Mouse (Mus musculus): ENCODE results near the gene Cope. TPM values are rescaled to one million over a fixed set of nuclear protein-coding genes. Genes with fewer than 3 reads are reported as not detected.

Cope gene
- total RNA-seq, 2 experiments from 2014 or later, result 203 to 216 TPM

DNA sequence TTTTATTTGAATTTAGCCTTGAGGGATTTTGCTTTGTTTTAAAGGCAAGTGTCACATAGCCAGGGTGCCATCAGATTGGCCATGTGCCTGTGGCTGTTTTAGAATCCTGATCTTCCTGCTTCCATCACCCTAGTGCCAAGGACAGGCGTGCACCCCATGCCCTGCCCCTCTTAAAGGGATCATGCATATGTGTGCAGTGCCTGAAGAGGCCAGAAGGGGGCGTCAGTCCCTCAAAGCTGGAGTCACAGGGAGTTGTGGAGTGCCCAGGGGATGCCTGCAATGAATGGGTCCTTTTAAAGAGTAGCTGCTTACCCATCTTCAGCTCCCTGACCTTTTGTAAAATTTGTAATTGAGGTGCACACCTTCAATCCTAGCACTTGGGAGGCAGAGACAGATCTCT, 7.0 kb downstream of the Cope start:
- peak; percentile 49 for DNase-seq

GRCm38 (mm10) chr8:70313399-70313798, 11.1 kb downstream of the Cope start:
- peak; percentile 65 for DNase-seq

DNA sequence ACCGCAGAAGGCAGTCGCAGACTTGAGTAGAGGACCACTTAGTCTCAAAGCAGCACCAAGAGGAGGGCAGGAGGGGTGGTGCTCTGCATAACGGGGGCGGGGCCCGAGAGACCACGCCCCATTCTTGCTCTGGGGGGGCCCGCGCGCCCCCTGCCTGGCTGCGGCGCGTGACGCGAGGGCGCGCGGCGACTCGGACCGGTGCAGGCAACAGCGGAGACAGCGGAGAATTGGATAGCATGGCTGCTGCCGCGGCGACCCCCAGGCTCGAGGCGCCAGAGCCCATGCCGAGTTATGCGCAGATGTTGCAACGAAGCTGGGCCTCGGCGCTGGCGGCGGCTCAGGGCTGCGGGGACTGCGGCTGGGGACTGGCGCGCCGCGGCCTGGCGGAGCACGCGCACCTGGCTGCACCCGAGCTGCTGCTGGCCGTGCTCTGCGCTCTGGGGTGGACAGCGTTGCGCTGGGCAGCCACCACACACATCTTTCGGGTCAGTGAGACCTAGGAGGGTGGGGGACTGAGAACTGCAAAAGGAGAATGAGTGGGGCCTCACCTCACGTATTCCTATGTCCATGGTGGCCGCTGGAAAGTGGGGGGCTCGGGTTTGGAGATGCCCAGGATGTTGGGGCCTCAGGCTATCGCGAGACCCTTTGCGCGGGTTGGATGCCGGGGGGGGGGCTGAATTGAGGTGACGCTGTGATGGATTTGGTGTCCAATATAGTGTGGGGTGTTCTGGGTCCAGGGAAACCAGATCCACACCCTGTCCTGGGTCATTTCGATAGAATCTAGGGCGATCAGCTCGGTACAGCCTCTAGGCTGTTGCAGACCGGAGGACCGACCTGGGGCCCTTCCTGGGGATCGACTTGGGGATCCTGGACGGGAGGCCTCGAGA, 13.5 kb downstream of the Cope start, which contains the start of gene Cers1:
Gene Cers1 (plus strand): TSS at position 152 of the 887 bp plus-strand sequence.
- peak; percentile 78 for DNase-seq

- peak; percentile 66 for DNase-seq
Measured at GRCm38 (mm10) chr8:70316511-70317504, 14.5 kb downstream of the Cope start.

DNA sequence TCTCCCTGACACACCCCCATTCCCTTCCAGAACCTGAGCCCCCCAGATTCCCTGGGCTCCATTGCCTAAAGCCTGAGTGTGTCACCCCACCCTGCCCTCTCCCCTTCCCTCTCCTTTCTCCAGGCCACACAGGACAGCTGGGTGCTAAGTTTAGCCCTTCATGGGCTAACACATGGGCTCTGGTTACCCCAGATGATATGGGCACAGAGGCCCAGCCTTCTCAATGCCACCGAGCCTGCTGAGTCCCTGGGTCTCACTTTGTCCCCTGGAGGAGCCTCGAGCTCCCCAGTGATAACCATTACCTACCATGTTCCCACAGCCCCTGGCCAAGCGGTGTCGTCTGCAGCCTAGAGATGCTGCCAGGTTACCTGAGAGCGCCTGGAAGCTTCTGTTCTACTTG, 15.6 kb downstream of the Cope start:
- no peak for DNase-seq

DNA sequence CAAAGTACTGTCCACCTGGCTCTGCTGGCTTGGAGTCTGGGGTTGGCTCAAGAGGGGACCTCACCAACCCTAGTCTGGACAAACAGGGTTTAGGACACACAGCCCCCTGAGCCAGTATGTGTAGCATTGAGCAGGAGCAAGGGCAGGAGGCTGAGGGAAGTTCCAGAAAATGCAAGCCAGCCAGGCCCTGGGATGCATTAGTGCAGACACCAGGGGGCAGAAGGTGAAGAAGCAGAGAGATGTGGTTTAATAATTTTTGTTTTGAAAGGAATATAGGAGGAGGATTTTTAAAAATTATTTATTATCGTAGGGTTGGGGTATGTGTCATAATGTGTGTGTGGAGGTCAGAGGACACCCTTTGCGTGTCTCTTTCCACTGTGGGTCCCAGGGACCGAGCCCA, 21.4 kb downstream of the Cope start:
- DNase-seq, result no peak

- no peak for DNase-seq
Measured at GRCm38 (mm10) chr8:70327512-70327911, 25.2 kb downstream of the Cope start.

GRCm38 (mm10) chr8:70329124-70329834, 27.0 kb downstream of the Cope start, which contains the start of gene Gdf1:
Gdf1 (plus strand) TSS chr8:70329817.
- no peak for DNase-seq

GRCm38 (mm10) chr8:70329835-70330740, 27.8 kb downstream of the Cope start:
- peak; percentile 42 for DNase-seq

DNA sequence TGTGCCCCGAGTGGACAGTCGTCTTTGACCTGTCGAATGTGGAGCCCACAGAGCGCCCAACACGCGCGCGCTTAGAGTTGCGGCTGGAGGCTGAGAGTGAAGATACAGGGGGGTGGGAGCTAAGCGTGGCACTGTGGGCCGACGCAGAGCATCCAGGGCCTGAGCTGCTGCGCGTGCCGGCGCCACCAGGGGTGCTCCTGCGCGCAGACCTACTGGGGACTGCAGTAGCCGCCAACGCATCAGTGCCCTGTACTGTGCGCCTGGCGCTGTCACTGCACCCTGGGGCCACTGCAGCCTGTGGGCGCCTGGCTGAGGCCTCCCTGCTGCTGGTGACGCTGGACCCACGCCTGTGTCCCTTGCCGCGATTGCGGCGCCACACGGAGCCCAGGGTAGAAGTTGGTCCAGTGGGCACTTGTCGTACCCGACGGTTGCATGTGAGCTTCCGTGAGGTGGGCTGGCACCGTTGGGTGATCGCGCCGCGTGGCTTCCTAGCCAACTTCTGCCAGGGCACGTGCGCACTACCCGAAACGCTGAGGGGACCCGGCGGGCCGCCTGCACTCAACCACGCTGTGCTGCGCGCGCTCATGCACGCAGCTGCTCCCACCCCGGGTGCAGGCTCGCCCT, 28.5 kb downstream of the Cope start:
- peak; percentile 81 for DNase-seq

GRCm38 (mm10) chr8:70331526-70331925, 29.2 kb downstream of the Cope start:
- DNase-seq, result no peak

DNA sequence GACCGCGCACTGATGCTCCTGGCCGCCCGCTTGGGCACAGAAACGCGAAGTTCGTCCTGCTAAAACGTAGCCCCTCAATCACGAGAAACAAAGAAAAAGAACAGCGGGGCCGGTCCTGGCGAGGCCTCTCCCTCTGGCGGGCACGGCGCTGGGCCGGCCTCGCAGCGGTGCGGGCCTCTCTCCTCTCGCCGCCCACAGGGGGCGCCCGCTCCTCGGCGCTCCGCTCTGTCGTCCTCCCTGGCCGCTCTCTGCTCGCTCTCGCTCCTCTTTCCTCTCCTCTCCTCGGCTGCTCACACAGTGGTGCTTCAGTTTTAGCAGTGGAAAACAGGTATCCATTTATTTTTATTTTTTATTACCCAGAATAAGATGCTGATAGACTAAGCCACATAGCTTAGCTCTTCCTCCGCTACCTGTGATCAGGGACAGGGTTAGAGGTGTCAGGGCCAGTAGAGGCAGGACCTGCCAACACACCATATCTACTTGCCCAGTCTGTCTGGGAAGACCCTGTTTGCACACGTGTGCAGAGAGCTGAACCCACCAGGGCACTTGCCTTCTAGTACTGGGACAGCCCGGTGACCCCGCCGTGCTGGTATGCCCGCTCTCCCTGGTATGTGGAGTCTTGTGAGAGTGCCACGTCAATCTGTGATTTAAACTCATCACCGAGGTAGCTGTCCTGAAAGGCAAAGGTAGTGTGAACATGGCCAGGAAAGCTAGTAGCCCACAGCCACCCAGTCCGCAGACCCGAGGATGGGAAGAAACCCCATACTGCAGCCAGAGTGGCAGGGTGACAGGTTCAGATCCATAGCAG, 30.0 kb downstream of the Cope start:
- peak; percentile 84 for DNase-seq

DNA sequence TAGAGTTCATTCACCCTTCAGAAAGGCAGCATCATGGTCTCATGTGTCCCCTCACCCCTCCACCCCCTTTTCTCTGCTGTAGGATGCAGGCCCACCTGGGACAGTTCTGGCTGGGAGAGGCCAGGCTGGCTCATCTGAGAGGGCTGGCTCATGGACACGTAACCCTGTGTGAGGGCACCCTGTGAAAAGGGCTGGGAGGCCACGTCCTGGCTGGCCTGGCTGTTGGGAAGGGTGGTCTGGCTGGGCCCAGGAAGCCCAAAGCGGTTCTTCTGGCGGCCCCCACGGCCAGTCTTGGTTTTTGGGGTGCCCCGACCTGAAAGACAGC, 30.5 kb downstream of the Cope start:
- DNase-seq, result no peak

GRCm38 (mm10) chr8:70338931-70339330, 36.6 kb downstream of the Cope start:
- DNase-seq, result no peak

DNA sequence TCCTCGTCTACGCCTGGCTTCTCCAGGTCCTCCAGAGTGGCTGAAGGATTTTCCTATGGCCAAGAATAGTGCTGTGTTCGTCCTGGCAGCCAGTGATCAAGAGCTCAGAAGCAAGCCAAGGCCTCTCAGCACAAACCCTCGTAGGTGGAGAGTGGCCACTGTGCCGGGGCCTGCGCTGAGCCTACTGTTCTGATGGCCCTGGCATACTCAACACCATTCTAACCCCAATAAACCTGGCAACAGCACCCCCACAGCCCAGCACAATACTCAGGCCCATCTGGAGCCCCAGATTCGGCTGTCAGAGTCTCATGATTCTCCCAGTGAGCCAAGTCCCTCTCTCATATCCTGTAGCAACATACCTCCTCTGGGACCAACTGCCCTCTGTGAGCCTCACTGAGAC, 38.3 kb downstream of the Cope start:
- no peak for DNase-seq

DNA sequence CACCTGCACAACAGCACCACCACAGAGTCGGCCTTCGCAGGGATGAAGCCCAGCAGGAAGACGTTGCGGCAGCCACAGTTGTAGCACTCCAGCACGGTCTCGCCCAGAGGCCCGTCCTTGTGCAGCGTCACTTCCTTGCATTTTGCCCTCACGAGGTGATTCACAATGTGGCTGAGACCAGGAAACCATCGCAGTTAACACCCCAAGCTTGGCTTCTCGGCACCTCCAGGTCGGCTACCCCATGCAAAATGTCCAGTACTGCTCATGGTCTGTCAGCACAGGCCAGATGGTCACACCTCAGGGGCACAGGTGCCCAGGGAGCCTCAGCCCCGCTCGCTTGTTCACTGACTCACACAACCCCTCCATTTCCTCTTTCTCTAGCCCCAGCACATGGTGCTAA, 39.7 kb downstream of the Cope start:
- DNase-seq, result no peak

DNA sequence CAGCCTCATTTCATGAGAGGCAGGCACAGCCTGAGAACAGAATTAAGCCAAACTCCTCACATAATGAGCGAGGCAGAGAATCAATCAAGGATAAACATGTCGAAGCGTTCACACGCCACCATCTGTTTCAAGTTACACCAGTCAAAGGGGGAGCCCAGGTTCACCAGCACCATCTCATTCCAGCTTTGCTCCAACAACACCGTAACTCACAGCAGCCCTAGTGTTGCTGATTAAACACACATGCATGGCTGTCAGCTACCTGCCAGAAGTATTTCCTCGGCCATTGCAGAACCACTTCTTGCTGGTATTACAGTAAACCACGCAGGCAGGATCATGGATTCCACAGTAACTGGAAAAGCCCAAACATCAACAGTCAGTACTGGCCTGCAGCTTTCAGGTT, 40.8 kb downstream of the Cope start:
- DNase-seq, result no peak

- DNase-seq, result peak; percentile 58
Measured at GRCm38 (mm10) chr8:70343696-70344095, 41.4 kb downstream of the Cope start.

- DNase-seq, result no peak
Measured at GRCm38 (mm10) chr8:70344279-70344678, 42.0 kb downstream of the Cope start.

DNA sequence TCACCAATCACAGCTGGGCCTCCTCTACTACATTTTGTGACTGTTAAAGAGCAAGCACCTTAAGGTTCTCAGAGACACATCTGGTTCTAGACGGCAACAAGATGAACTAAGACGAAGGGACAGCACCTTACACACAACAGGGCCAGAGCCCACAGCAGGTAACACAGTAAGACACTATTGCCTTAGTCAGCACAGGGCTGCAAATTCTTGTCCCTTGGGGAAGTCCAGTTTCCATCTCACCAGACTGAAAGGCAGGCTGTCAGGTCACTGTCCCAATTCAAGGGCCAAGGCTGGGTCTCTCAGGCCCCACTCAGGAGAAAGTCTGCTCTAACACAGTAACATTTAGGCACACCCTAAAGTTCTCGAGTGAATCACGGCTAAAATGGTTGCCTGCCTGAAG, 45.1 kb downstream of the Cope start:
- no peak for DNase-seq
